ENCODE assay signal across 26 mouse cellular contexts in genomic region chr1:120208502-120209230, GRCm38 (mm10).
DNase-seq lines count a peak whose midpoint lies in the region; ATAC-seq lines count a peak whose summit lies in the region.
"Had no signal": no experiment of that assay in that cellular context is flagged by ENCODE, and none has a peak within 500 bp of the region (broad histone marks: within the 10 kb centered on the region; RNA-seq: fewer than 3 reads in every experiment).

No protein-coding gene starts in this region.

- no peaks in the 10 kb centered on the region for H3K9me3 ChIP-seq in forebrain, embryonic 16.5 days (ENCODE audit: control insufficient read depth, low read length)
- H3K9me3 ChIP-seq: heart, embryonic 13.5 days; hindbrain, embryonic 12.5 days; limb, embryonic 13.5 days; neural tube, embryonic 13.5 days had no signal

- no peak overlapping the region for H3K4me2 ChIP-seq in forebrain, embryonic 16.5 days (ENCODE audit: low read length)
- H3K4me2 ChIP-seq: heart, embryonic 13.5 days; hindbrain, embryonic 12.5 days; limb, embryonic 13.5 days; lung, embryonic 14.5 days; neural tube, embryonic 13.5 days had no signal

- H3K27me3 ChIP-seq in forebrain, embryonic 16.5 days (replicated peaks; ENCODE audit: control insufficient read depth, insufficient read depth, low read length), result no peaks in the 10 kb centered on the region
- H3K27me3 ChIP-seq: heart, embryonic 13.5 days; hindbrain, embryonic 12.5 days; limb, embryonic 13.5 days; neural tube, embryonic 13.5 days had no signal

- peak; percentile 16 to 18 for DNase-seq in layer of hippocampus, postnatal 36 days
- no peak for DNase-seq in layer of hippocampus, postnatal 25 days (ENCODE audit: extremely low spot score in 1 of 2, low spot score in 1 of 2)
- peak; percentile 45 to 49 for DNase-seq in B cell, adult 2 months
- DNase-seq in adrenal gland, adult 8-10 months, result peak; percentile 53
- DNase-seq in induced T-regulatory cell, adult 2 months (ENCODE audit: low read depth), result peak; percentile 4
- no peak for DNase-seq in left cerebral cortex, postnatal 4 days
- DNase-seq: cerebellum, adult 2 months; cerebellum, postnatal 36 days; embryo, embryonic 11 days; gastrocnemius, postnatal 25 days; heart, adult 2 months; heart, postnatal 14 days; kidney, adult 18-20 months; lung, embryonic 14.5 days; lung, postnatal 4 days; thymus, adult 18-20 months; thymus, postnatal 36 days had no signal

- no peaks in the 10 kb centered on the region for H3K36me3 ChIP-seq in forebrain, embryonic 16.5 days (ENCODE audit: control insufficient read depth, insufficient read depth)
- H3K36me3 ChIP-seq: heart, embryonic 13.5 days; hindbrain, embryonic 12.5 days; limb, embryonic 13.5 days; neural tube, embryonic 13.5 days had no signal

- intact Hi-C loops in left cerebral cortex, postnatal 4 days (cut with DNase I), result no loop called here

- 0 out of 2 replicates have a peak, but pooled peaks cover 3% of the 10 kb centered on the region for H3K4me1 ChIP-seq in forebrain, embryonic 16.5 days (replicated peaks; ENCODE audit: control insufficient read depth, insufficient read depth, low read length)
- H3K4me1 ChIP-seq: heart, embryonic 13.5 days; limb, embryonic 13.5 days; neural tube, embryonic 13.5 days had no signal

- H3K27ac ChIP-seq in forebrain, embryonic 16.5 days (ENCODE audit: low read length), result no peak overlapping the region
- H3K27ac ChIP-seq: heart, adult 2 months; heart, embryonic 13.5 days; hindbrain, embryonic 12.5 days; kidney, postnatal 0 days; limb, embryonic 13.5 days; liver, embryonic 14.5 days; neural tube, embryonic 13.5 days had no signal

- H3K4me3 ChIP-seq in forebrain, embryonic 16.5 days (replicated peaks; ENCODE audit: low read length), result no peak overlapping the region
- H3K4me3 ChIP-seq: heart, adult 2 months; heart, embryonic 13.5 days; hindbrain, embryonic 12.5 days; limb, embryonic 13.5 days; myocyte; neural tube, embryonic 13.5 days had no signal

- H3K9ac ChIP-seq in forebrain, embryonic 16.5 days (replicated peaks; ENCODE audit: low read depth, low read length), result no peak overlapping the region
- H3K9ac ChIP-seq: heart, embryonic 13.5 days; hindbrain, embryonic 12.5 days; limb, embryonic 13.5 days; liver, embryonic 14.5 days; lung, embryonic 14.5 days; neural tube, embryonic 13.5 days had no signal

- WGBS in forebrain, embryonic 16.5 days, result 75% methylated on average over 11 of the region's 11 CpGs

- no peak for ATAC-seq in forebrain, embryonic 16.5 days
- ATAC-seq: inflammation-experienced regulatory T-cells, adult 6 months had no signal

Comparison
In these comparisons a context has a peak if more than half of its experiments do, and no peak if none do; other contexts are left out.
1. DNase-seq: peak in layer of hippocampus, postnatal 36 days (2 of 2), B cell, adult 2 months (2 of 2), adrenal gland, adult 8-10 months (single experiment) and induced T-regulatory cell, adult 2 months (single experiment); none in layer of hippocampus, postnatal 25 days (0 of 2) and left cerebral cortex, postnatal 4 days (single experiment).